In the genomic region with DNA sequence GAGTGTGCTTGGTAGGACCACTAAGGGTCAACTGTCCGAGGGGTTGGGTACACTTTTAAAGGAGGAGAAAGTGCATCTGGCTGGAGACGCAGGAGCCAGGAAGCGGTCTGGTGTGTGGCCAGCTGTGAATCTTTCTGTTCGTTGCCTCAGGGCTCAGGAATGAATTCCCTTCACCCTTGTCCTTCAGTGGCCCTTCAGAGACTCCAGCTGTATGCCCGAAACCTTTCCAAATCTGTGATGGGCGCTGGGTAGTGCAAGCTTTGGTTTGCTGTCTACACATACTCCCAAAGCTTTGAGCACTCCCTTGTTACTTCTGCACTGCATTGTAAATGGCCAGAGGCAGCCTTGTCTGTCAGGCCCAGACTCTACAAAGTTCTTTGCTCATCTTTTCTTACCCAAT, we compare ENCODE assay signal across 20 mouse cellular contexts.
"Had no signal": no experiment of that assay in that cellular context is flagged by ENCODE, and none has a peak within 500 bp of the region (broad histone marks: within the 10 kb centered on the region; RNA-seq: fewer than 3 reads in every experiment).

No protein-coding gene starts in this region.

- H3K4me1 ChIP-seq: limb, embryonic 10.5 days; limb, embryonic 13.5 days; liver, embryonic 12.5 days; liver, embryonic 15.5 days; lung, embryonic 15.5 days; midbrain, embryonic 12.5 days; midbrain, embryonic 15.5 days; neural tube, embryonic 12.5 days; stomach, embryonic 15.5 days had no signal

- H3K27ac ChIP-seq: layer of hippocampus, adult 2 months; limb, embryonic 10.5 days; limb, embryonic 13.5 days; liver, embryonic 12.5 days; liver, embryonic 15.5 days; lung, embryonic 15.5 days; macrophage; midbrain, embryonic 12.5 days; midbrain, embryonic 15.5 days; neural tube, embryonic 12.5 days; stomach, embryonic 15.5 days had no signal

- H3K9ac ChIP-seq: limb, embryonic 13.5 days; liver, embryonic 12.5 days; liver, embryonic 15.5 days; lung, embryonic 15.5 days; midbrain, embryonic 12.5 days; midbrain, embryonic 15.5 days; neural tube, embryonic 12.5 days; stomach, embryonic 15.5 days had no signal

- H3K36me3 ChIP-seq: limb, embryonic 10.5 days; limb, embryonic 13.5 days; liver, embryonic 12.5 days; liver, embryonic 15.5 days; lung, embryonic 15.5 days; midbrain, embryonic 12.5 days; midbrain, embryonic 15.5 days; neural tube, embryonic 12.5 days; stomach, embryonic 15.5 days had no signal

- H3K4me2 ChIP-seq: limb, embryonic 13.5 days; liver, embryonic 12.5 days; liver, embryonic 15.5 days; lung, embryonic 15.5 days; midbrain, embryonic 12.5 days; midbrain, embryonic 15.5 days; neural tube, embryonic 12.5 days; stomach, embryonic 15.5 days had no signal

- H3K27me3 ChIP-seq: limb, embryonic 13.5 days; liver, embryonic 15.5 days; lung, embryonic 15.5 days; midbrain, embryonic 15.5 days; neural tube, embryonic 12.5 days; stomach, embryonic 15.5 days had no signal

- H3K4me3 ChIP-seq: layer of hippocampus, adult 2 months; limb, embryonic 10.5 days; limb, embryonic 13.5 days; liver, embryonic 12.5 days; liver, embryonic 15.5 days; lung, embryonic 15.5 days; midbrain, embryonic 12.5 days; midbrain, embryonic 15.5 days; neural tube, embryonic 12.5 days; stomach, embryonic 15.5 days had no signal

- ATAC-seq: intestine, postnatal 0 days; liver, embryonic 12.5 days; midbrain, embryonic 15.5 days had no signal

- H3K9me3 ChIP-seq: limb, embryonic 10.5 days; limb, embryonic 13.5 days; liver, embryonic 12.5 days; liver, embryonic 15.5 days; lung, embryonic 15.5 days; midbrain, embryonic 12.5 days; midbrain, embryonic 15.5 days; neural tube, embryonic 12.5 days; stomach, embryonic 15.5 days had no signal

- DNase-seq: layer of hippocampus, adult 9-11 months; liver; lung, adult 18-20 months; retina, postnatal 1 day; right cerebral cortex, postnatal 25 days; spleen, adult 18-20 months; thymus, adult 18-20 months; thymus, postnatal 4 days had no signal
